Mouse (Mus musculus) brain, embryonic 14.5 days (tissue): ENCODE measurements around the gene Fsip1. TPM values are rescaled to one million over a fixed set of nuclear protein-coding genes. Genes with fewer than 3 reads are reported as not detected.
A peak's percentile ranks its signal among the peaks of the same experiment; 100 is the strongest.

Source experiments
- DNase-seq: peaks from one replicate; pipeline ENCODE4 v3.0.0-alpha.2; 2011; ENCODE audit warnings: low read depth
- CTCF ChIP-seq: fragments of 200-500 bp; IDR thresholded peaks from 2 replicates; pipeline ENCODE4 v1.5.1; 2012; ENCODE audit warnings: inconsistent platforms, mild to moderate bottlenecking, moderate library complexity, borderline replicate concordance; ENCODE audit not compliant: insufficient read depth, insufficient read length; ENCODE audit errors: extremely low read depth
- POLR2A ChIP-seq: fragments of 200-500 bp; IDR thresholded peaks from 2 replicates; pipeline ENCODE4 v1.6.1; 2012; ENCODE audit warnings: mild to moderate bottlenecking, inconsistent platforms, borderline replicate concordance; ENCODE audit not compliant: poor library complexity, insufficient read depth, insufficient read length, severe bottlenecking; ENCODE audit errors: extremely low read depth
- polyA plus RNA-seq: library from polyadenylated mRNA; depleted of rRNA; stranded (reverse); fragments of >200 nt; gene quantifications from 2 replicates; pipeline ENCODE4 v1.2.3, GENCODE M21; 2012

Gene Fsip1
- polyA plus RNA-seq, 1 experiment, result 2.3 TPM

DNA sequence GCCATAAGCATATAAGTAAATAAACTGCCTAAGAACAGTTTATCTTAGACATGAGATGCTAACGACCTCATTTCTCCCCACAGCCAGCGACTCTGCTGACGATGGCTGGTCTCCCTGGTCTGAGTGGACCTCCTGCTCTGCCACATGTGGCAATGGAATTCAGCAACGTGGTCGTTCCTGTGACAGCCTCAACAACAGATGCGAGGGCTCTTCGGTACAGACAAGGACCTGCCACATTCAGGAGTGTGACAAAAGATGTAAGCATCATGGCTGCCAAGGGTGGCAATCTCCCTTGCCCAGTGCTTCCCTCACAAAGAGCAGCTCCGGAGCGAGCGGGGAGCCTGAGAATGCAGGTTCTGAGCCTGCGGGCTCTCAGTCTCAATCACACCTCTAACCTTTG, 139.4 kb downstream of the Fsip1 start:
- no peak for DNase-seq
- no peak for TF ChIP-seq POLR2A
- no peak for TF ChIP-seq CTCF

DNA sequence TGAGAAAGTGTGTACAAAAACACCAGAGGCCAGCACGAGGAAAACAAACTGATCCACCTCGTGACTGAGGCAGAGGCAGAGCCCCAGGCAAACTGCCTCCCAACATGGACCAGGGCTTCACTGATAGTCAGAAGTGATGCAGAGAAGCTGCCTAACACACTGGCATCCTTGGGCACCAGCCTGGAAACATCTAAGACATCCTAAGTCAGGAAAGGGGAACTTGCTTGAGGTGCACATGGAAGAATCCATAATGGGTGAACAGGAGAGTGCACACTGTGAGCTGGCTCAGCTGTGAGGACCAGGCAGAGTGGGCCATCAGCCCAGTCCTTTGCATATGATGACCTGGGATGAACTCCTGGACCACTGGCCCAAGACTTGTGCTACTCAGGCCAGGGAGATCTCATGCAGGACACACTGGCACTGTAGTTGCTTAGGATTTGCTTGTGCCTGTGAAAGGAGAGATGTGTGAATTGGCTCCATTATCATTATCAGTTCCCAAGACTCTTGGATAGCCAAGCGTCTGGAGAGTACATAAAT, 139.9 kb downstream of the Fsip1 start:
- no peak for DNase-seq
- TF ChIP-seq POLR2A (no peak), CTCF (no peak)

DNA sequence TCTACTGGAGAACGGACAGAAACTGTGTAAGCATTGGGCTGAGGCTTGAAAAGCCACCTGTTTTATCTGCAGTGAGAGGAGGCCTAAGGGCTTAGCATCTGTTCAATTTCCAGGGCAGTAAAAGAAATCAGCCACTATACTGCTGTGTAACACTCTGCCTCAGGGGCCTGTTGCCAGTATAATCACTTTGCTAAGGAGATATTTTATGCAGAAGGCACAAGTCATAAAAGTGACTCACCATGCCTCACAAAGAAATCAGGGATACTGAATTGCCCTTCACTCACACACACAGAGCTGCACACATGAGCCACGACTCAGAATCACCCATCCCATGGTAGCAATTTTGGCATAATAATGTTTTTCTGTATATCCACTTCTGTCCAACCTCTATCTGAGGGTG, 140.6 kb downstream of the Fsip1 start:
- TF ChIP-seq CTCF (no peak), POLR2A (no peak)
- peak; percentile 43 for DNase-seq

DNA sequence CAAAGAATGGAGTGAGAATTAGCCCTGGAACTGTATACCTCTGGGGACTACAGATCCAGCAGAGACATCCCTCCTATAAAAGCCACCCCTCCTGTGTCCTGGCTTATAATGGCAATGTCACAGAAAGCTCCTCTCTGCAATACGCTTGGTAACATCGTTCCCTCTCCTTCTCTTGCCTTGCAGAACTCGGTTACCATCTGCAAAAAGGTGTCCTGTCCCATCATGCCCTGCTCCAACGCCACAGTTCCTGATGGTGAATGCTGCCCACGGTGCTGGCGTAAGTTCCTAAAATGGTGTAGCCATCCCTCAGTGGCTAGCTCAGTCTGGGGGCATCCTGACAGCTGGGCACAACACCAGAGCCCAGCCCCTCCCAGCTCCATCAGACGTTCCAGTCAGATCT, 141.1 kb downstream of the Fsip1 start:
- TF ChIP-seq POLR2A (no peak), CTCF (no peak)

DNA sequence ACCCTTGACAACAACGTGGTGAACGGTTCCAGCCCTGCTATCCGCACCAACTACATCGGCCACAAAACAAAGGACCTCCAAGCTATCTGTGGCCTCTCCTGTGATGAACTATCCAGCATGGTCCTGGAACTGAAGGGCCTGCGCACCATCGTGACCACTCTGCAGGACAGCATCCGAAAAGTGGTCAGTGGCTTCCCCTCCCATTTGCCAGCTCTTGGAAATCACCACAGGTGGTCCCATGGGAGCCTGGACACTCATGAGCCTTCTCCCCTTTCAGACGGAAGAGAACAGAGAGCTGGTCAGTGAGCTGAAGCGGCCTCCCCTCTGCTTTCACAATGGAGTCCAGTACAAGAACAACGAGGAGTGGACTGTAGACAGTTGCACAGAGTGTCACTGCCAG, 142.1 kb downstream of the Fsip1 start:
- no peak for DNase-seq
- TF ChIP-seq CTCF (no peak), POLR2A (no peak)

More for the DNA sequence above, 141.1 kb downstream of the Fsip1 start:
- no peak for DNase-seq

DNA sequence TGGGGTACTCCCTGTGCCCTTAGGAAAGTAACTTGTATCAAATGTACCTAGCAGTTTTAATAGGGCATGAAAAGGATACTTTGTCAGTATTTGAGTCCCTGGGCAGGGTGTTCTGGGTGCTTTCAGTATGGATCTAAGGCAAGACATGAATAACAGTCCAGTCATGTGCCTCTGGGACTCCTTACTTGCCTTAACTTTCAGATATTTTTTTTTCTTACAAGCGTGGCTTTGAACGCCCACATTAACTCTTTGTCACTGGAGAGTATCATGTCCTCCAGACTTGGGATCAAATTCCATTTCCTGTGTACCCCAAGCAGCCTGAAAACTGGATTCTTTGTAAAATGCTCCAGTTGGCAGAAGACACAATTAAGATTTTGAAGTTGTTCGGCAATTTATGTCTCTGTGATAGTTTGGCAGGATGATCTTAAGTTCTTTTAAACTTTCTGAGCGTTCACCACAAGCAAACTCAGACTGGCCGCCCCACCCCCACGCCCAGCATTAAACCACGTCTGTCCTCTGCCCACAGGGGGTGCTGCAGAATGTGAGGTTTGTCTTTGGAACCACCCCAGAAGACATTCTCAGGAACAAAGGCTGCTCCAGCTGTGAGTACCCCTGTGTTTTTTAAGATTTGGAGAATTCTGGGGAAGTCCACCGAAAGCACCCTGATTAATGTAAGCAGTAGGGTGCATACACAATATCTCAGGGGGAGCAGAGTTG, 142.8 kb downstream of the Fsip1 start:
- peak; percentile 46 for DNase-seq
- no peak for TF ChIP-seq POLR2A
- TF ChIP-seq CTCF, result peak; percentile 26; the same call in 1 of the 2 replicates

DNA sequence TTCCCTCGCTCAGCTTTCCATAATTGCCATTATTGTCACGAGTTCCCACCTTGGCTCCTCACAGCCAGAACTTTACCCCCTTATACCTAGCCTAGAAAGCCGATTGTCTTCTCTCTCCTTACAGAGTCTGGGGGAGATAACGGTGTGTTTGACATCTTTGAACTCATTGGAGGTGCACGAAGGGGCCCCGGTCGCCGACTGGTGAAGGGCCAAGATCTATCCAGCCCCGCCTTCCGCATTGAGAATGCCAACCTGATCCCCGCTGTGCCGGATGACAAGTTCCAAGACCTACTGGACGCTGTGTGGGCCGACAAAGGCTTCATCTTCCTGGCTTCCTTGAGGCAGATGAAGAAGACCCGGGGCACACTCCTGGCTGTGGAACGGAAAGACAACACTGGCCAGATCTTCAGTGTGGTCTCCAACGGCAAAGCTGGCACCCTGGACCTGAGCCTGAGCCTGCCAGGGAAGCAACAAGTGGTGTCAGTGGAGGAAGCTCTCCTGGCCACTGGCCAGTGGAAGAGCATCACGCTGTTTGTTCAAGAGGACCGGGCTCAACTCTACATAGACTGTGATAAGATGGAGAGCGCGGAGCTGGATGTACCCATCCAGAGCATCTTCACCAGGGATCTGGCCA, 143.8 kb downstream of the Fsip1 start:
- TF ChIP-seq POLR2A (no peak), CTCF (no peak)
- no peak for DNase-seq

DNA sequence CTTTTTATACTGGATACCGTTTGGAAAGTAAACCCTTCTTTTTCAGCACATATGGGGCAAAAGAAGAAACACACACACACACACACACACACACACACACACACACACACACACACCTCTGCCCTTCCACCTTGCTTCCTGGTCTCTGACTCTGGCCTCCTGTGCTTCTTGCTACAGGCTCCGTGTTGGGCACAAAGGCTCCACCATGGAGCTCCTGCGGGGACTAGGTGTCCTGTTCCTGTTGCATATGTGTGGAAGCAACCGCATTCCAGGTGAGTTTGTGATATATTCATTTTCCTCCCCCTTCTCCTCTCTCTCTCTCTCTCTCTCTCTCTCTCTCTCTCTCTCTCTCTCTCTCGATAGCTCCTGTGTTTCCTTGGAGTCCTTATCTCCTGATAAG, 144.3 kb downstream of the Fsip1 start:
- no peak for DNase-seq
- TF ChIP-seq CTCF, result no peak
- no peak for TF ChIP-seq POLR2A

DNA sequence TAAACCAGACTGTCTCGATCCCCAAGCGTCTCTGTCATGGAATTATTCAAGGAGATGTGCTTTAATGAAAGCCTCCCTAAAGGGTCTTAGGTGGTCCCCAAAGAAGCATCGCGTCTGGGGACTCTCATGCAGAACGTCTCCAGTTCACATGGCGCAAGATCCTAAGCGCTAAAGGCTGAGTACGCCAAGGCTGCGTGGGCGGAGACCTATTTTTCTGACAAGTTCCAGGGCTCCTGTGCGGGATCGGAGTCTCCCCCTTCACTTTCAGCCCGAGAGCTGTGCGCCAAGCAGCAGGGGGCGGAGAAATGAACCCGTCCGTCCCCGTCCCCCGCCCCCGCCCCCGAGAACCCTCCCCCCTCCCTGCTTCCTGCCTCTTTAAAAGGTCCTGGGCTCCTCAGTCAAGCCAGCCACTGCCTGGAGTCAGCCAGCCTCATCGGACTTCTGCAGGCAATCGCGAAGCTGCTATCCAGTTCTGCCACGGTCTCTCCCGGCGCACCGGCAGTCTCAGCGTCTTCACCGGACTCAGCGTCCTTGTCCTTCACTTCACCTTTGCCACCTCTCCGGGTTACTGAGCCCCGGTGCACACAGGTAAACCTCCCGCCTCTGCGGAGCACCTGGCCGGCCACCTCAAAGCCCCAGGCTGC, 145.2 kb downstream of the Fsip1 start, which contains the start of gene Thbs1:
Gene Thbs1, plus strand, starts transcription at position 389 of the 644 bp plus-strand sequence.
- peak; percentile 80 for DNase-seq
- TF ChIP-seq CTCF (no peak), POLR2A (peak; percentile 33; the same call in 1 of the 2 replicates)

DNA sequence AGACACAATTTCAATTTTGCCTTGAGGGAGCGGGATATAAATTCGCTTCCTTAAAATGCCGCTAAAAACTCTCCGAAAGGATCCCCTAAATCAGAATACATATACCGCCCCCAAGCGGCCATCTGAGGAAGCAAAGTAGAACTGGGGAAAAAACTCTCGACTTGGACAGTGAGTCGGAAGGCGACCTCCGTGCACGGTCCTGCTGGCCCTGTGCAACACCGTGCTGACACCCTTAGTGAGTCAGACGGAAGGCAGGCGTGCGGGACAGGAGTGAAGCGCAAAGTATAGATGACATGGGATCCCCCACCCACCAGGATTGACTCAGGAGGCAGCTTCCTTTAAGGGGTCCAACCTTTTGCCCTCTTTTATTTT, 145.7 kb downstream of the Fsip1 start:
- TF ChIP-seq POLR2A, result no peak
- peak; percentile 78 for TF ChIP-seq CTCF
- DNase-seq, result peak; percentile 92

DNA sequence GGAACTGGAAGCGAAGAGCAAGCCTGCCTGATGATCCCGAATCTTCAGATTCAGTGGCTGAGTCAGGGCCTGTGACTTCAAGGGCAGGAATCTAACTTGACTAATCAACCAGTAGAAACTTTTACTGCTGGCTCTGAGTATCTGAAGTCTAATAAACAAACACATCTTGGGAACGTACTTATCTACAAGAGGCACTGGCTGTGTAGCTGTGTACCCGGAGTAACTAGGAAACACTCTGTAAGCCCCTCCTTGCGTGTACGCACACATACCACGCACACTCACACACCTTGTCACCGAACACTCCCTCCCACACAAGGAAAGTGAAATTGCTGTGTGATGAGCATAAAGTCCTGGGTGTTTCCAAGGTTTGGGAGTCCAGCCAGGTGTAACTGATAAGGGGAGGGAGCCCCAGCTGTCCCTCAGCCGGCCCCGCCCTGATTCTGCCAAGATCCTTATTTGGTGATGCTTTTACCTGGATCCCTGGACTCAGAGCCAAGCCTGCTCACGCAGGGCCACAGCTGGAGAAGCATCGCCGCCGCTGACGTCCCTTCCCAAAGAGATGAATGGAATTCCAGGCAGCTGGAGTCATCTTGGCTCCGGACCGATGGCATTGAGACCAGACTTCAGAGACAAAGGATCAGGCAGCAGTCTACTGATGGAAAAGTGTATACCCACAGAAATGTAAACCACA, 146.4 kb downstream of the Fsip1 start:
- DNase-seq, result peak; percentile 63
- TF ChIP-seq CTCF, result no peak
- no peak for TF ChIP-seq POLR2A
